Mouse (Mus musculus) bone marrow, adult 2 months (tissue): ENCODE results near the gene Tlr3.

Experiments
- CTCF ChIP-seq: fragments of 200-500 bp; IDR thresholded peaks from 2 replicates; pipeline ENCODE4 v1.5.1; 2011; ENCODE audit warnings: low read length, control low read depth; ENCODE audit not compliant: control insufficient read depth, insufficient read depth
- POLR2A ChIP-seq: fragments of 200-500 bp; IDR thresholded peaks from 2 replicates; pipeline ENCODE4 v1.6.1; 2011; ENCODE audit warnings: low read depth, mild to moderate bottlenecking, control low read depth, low read length, borderline replicate concordance; ENCODE audit not compliant: control insufficient read depth

GRCm38 (mm10) chr8:45438899-45439535, 28.1 kb upstream of the Tlr3 start:
- TF ChIP-seq POLR2A (no peak), CTCF (no peak)
